Mouse (Mus musculus) cerebellum, adult 2 months (tissue): ENCODE results near the gene Pnmt.

ENCODE experiments used
- CTCF ChIP-seq: fragments of 200-500 bp; IDR thresholded peaks from 2 replicates; pipeline ENCODE4 v1.5.1; 2011; ENCODE audit warnings: low read depth, mild to moderate bottlenecking, control low read depth, low read length, moderate library complexity, borderline replicate concordance; ENCODE audit not compliant: insufficient read depth
- POLR2A ChIP-seq: fragments of 200-500 bp; IDR thresholded peaks from 2 replicates; pipeline ENCODE4 v1.6.1; 2011; ENCODE audit warnings: low read length, control low read depth, borderline replicate concordance; ENCODE audit not compliant: insufficient read depth

- TF ChIP-seq CTCF (no peak), POLR2A (no peak)
These were observed 2.8 kb upstream of the Pnmt start, which contains the start of gene Tcap for GRCm38 (mm10) chr11:98383261-98384030.
